Mouse (Mus musculus) liver, adult (tissue): ENCODE measurements around the gene Ksr2.

ENCODE experiments used
- GATA4 ChIP-seq: IDR thresholded peaks from 2 replicates; pipeline ENCODE4 v1.6.1; 2014; ENCODE audit warnings: mild to moderate bottlenecking, low read length; ENCODE audit not compliant: insufficient replicate concordance

Gene Ksr2

DNA sequence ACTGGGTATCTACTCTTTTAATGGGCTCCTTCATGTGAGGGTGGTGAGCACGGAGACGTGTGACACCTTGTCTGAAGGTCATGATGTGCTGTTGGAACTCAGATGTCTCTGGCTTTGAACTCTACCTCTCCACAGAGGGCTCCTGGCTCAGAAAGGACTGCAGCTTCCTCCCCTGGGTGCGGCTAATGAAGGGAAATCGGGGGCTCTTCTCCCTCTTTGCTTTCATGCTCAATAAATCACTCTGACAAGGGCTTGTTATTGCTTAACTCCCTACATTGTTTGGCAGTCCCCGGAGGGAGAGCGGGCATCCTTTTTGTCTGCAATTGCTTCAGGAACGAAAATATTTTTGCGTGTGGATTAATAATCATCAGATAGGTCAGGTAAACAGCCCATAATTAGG, 127.9 kb downstream of the Ksr2 start:
- no peak for TF ChIP-seq GATA4

DNA sequence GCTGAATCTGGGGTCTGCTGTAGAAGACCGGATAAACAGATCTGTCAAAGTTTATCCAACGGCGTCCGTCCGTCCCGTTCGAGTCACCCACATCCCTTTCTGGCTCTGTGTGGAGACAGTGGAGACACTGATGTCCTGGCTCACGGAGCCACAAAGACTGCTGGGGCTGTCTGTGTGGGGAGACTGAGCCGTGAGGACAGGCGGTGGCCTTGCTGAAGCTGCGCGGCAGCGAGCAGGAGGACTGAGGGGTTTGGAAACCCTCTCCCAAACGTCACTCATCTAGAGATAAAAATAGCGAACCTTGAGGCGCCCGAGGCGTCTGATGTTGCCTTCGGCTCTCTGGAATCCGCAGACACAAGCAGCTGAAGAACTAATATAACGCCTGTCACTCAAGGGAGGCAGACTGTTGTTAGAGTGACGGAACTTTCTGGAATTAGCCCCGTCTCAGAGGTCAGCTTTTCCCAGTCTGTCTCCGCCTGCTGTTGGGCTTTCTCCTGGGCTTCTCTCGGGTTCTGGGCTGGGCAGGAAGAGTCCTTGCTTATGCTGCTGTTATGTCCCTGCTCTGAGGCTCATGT, 133.0 kb downstream of the Ksr2 start:
- TF ChIP-seq GATA4, result no peak

DNA sequence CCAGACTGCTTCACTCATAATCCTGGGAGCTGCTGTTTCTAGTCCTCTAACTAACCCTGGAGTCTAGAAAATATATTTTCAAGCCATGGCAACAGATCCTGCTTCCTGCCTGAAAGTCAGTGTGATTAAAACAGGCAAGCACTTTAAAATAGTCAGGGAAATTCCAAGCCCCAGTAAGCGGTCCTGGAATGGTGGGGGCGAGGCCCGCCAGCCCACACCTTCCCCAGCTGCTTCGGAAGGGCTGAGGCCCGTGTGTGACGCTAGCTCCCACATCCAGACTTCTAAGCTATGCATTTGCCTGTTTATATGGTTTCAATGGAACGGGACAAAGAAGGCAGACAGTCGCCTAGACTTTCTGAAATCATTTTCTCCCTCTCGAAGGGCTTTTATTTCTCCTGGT, 137.2 kb downstream of the Ksr2 start:
- TF ChIP-seq GATA4, result no peak

DNA sequence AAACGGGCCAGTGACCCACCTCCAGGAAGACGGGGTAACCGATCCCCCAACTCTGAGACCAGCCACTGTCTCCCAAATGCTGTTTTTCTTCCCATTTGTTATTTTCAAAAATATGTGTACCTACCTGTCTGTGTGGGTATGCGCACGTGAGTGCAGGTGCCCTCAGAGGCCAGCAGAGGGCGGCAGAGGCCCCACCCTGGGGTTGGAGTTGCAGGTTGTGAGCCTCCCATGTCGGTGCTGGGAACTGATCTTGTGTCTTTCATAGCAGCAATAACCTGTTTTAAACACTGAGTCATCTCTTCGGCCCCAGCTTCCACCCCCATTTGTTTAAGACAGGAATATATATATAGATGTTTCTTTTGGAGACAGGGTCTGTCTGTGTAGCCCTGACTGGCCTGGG, 138.3 kb downstream of the Ksr2 start:
- TF ChIP-seq GATA4, result no peak

DNA sequence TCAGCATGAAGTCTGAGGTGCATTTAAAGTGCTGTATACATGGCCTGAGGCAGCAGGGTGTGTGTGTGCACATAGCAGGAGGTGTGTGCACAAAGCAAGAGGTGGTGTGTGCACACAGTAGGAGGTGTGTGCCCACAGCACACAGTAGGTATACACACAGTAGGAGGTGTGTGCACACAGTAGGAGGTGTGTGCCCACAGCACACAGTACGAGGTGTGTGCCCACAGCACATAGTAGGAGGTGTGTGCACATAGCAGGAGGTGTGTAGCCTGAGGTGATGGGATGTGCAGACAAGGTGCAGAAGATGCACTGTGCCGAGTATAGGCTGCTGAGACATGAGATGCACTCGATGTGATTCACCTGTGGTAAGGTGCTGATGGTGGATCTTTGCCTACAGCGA, 140.7 kb downstream of the Ksr2 start:
- no peak for TF ChIP-seq GATA4

DNA sequence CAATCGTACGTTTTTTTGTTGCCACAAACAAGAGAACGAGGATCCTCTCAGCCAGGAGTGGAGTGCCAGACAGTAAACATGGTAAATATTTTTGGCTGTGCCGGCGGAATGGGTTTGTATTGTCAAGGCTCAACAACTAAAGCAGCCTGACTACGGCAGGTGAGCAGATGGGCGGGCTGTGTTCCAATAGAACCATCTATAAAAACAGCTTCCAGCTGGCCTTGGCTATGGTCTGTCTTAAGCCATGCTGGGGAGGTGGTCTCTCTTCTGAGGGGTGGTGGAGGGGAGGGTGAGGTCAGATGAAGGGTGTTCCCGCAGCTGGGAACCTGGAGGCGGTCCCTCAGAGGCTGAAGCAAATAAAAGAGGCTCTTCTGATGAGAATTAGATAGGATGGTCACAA, 142.8 kb downstream of the Ksr2 start:
- no peak for TF ChIP-seq GATA4

DNA sequence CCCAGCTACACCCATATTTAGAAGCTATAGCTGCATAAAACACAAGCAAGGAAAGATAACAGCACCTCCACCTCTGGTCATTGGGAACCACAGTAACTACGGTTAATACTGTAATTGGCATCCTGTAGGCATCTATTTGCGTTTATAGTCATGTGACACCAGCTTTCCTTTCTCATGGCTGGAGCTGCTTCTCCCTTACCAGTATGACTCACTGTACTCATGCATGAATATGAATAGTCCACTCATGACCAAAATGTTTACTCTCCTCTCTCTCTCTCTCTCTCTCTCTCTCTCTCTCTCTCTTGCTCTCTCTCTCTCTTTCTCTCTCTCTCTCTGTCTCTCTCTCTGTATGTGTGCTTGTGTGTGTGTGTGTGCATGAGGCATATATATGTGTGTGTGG, 147.3 kb downstream of the Ksr2 start:
- no peak for TF ChIP-seq GATA4

DNA sequence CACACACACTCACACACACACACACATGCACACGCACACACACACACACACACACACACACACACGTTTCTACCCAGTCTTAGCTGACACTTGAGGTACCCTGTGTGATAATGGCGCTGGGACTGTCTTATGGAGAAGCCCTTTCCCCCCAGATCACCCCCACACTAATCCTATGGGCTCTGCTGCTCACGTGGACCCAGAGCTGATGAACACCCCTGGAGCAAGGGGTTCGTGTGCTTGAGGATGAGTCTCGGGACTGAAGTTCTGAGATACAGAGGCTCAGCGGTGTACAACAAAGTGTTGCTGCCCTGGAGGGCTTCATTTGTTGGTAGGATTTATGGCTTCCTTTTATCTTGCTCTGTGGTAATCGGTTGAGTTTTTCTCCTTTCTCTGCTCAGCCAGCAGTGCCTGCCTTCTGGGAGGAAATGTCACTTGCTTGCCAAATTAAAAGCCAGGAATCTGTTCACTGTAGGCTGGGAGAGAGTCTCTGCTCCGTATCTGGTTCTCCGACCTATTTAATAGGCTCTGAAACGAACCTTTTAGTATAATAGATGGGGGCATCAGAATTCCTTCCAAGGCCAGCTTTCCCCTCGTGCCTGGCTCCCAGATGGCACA, 152.4 kb downstream of the Ksr2 start:
- no peak for TF ChIP-seq GATA4

DNA sequence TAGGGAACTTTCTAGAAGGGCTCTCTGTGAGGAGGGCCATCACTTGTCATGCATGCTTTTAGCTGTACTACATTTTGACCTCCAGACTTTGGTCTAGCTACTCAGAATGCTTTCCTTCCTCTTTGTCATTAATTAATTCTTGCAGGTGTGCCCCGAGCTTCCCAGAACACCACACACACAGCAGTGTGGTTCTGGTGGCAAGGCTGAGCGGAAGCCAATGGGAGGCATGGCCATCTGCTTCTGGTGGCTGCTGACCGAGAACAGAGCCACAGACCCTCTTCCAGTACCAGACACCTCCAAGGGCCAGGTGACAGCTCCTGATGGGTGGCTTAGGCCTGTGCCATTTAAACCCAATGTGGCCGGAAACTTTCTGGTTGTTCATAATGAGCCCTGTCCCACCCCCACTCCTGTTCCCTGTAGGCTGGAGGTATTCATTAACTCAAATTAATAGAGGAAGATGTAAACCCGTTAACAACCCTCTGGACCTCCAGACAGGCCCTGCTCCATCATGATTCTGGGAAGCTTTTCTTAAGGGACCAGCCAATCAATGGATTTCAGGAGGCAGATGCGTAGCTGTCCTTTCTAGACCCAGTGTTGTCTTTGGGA, 155.5 kb downstream of the Ksr2 start:
- TF ChIP-seq GATA4, result no peak

DNA sequence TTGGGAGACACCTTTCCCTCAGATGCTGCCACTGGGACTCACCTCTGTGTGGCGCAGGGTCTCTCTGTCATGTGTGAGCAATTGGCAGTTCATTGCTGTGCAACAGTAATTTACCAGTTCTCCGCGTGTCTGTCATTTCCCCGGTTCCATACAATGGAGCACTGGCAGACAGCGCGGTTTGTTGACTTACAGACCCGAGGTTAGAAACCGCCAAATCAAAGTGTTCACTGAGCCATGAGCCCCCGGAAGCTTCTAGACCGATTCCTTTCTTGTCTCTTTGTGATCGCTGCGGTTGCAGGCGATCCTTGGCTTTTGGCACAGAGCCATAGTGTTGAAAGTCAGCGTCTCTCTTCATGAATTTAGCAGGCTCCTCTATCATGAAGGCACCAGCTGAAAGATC, 158.6 kb downstream of the Ksr2 start:
- no peak for TF ChIP-seq GATA4

DNA sequence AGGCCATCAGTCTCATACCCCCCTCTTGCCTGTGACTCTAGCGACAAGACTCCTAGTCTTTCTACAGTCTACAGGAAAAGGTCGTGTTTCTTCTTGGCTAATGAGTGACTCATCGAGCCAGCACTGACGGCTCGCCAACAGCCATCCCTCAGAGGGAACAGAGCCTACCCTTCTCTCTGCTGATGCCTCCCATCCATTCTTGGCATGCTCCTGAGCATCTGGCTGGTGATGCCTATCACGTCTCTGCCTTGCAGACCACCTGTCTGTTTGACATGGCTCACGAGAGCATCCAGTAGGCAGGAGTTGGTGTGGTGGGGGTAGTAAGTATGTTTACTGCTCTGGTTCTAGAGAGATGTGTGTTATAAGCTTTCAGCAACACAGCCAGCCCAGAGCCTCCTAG, 161.1 kb downstream of the Ksr2 start:
- TF ChIP-seq GATA4, result no peak

DNA sequence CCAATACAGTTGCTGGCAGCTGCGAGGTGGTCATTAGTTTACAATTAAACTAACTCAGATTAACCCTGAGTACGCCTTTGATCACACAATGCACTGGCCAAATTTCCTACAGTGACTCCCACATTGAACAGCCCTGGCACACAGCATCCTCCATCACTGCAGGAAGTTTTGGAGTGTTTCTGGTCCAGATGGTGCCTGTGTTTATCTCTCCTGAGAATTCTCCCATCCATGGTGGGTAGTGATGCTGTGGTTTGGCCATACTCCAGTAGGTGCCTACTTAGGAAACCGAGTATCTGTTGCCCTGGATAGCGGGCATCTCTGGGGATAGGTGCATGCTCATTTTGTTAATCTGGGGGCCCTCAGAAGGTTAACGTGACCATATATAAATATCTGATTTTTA, 163.8 kb downstream of the Ksr2 start:
- no peak for TF ChIP-seq GATA4

DNA sequence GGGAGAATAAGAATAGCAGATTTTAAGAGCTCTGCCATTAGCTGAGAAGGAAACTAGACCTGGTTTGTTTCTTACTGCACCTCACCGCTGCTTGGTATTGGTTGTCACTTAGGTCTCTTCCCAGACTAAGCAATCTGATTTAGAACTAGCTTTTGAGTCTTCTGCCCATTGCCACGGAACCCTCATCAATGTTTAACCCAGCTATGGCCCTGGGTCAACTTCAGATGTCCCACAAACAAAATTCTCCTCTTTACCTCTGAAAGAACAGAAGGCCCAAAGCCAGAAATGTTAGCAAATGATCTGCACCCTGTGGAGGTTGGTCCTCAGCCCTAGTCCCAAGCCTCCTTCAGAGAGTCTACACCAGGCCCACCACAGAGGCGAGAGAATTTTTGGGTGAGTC, 167.9 kb downstream of the Ksr2 start:
- TF ChIP-seq GATA4, result no peak

DNA sequence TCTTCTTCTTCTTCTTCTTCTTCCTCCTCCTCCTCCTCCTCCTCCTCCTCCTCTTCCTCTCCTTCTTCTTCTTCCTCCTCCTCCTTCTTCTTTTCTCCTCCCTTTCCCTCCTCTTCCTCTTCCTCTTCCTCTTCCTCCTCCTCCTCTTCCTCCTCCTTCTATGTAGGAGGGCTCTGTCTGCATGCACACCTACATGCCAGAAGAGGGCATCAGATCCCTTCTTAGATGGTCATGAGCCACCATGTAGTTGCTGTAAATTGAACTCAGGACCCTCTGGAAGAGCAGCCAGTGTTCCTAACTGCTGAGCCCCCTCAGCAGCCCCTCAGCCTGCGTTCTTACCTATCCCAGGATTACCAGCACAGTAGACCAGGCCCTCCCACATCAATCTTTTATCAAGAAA, 170.6 kb downstream of the Ksr2 start:
- TF ChIP-seq GATA4, result no peak

DNA sequence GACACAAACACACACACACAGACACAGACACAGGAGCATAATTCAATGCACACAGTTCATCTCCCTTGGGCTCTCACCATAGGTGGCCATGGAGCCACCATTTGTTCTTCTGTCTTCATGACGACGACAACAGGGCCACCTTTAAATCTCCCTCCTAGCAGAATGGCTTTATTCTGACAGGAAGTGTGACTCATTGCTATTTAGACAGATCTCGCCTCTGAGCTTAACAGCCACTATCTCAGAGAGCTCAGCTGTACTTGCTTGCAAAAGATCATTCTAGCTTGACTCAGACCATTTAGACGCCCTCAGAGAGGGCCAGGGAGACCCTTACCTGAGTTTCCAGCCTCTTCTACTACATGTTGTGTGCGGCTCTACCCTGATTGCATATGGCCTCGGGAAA, 175.5 kb downstream of the Ksr2 start:
- no peak for TF ChIP-seq GATA4

DNA sequence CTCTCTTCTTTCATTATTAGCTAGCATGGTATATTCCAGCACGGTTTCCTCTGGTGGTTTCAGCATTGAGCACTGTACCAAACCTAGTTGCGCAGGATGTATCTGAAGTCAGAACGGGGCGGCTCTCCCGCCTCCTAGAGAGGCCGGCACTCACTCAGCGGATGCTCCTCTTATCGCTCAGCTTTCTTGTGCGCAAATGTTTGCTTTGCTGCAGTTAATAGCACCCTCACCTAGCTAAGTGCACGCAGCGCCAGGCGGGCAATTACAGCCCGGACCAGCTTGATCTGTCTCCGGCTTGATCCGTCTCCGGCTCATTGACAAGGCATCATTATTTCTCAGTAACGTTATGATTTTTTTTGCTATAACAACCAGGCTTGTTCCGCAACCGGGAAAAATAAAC, 179.5 kb downstream of the Ksr2 start:
- TF ChIP-seq GATA4, result no peak

DNA sequence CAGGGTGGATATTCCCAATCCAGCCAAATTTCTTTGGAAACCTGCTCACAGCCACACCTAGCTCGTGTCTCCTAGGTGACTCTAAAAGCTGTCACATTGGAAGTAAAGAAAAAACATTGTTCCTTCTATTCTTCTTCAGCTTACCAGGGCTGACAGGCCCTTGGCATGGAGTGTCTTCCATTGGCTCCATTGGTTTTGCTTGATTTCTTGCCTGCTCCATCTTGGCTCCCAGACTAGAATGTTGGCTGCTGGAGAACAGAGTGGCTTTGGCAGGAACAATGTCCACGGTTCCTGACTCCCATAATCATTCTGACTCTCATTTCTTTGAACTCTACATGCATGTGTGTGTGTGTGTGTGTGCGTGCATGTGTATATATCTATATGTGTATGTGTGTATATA, 183.0 kb downstream of the Ksr2 start:
- no peak for TF ChIP-seq GATA4
